Comparison of ENCODE assay signal across 31 mouse cellular contexts in genomic region chr10:80441598-80441997, GRCm38 (mm10). TPM values are rescaled to one million over a fixed set of nuclear protein-coding genes. Genes with fewer than 3 reads are reported as not detected.
DNase-seq lines count a peak whose midpoint lies in the region; ATAC-seq and TF ChIP-seq lines count a peak whose summit lies in the region.
"Had no signal": no experiment of that assay in that cellular context is flagged by ENCODE, and none has a peak within 500 bp of the region (broad histone marks: within the 10 kb centered on the region; RNA-seq: fewer than 3 reads in every experiment).

No protein-coding gene starts in this region.

- DNase-seq in layer of hippocampus, adult 2 months (ENCODE audit: low spot score in 2 of 2): no peak
- no peak for DNase-seq in layer of hippocampus, postnatal 14 days (ENCODE audit: low spot score in 2 of 2)
- peak; percentile 53 for DNase-seq in retina, embryonic 14.5 days (ENCODE audit: low spot score)
- DNase-seq in retina, postnatal 1 day: no peak
- peak; percentile 50 for DNase-seq in WW6 (ENCODE audit: low read depth, low spot score)
- DNase-seq in right cerebral cortex, postnatal 4 days: no peak
- DNase-seq: adrenal gland, adult 8-10 months; cerebellum, adult 9-10 months; gastrocnemius, postnatal 10 days; heart, postnatal 4 days; kidney, postnatal 25 days; left cerebral cortex, postnatal 4 days; lung, embryonic 14.5 days; lung, postnatal 4 days; right cerebral cortex, adult 18-20 months; thymus, adult 2 months; thymus, postnatal 4 days had no signal

- ATAC-seq in inflammation-experienced regulatory T-cells, adult 6 months: no peak
- ATAC-seq: activated CD4-positive, CD25-positive, alpha-beta regulatory T cell, adult 4 months; forebrain, embryonic 13.5 days; midbrain, embryonic 15.5 days had no signal

- H3K4me3 ChIP-seq in layer of hippocampus, adult 2 months: no peak overlapping the region
- H3K4me3 ChIP-seq: forebrain, embryonic 13.5 days; heart, embryonic 10.5 days; limb, embryonic 15.5 days; midbrain, embryonic 15.5 days; myocyte; neural tube, embryonic 13.5 days had no signal

- H3K27ac ChIP-seq in layer of hippocampus, adult 2 months: no peak overlapping the region
- H3K27ac ChIP-seq: forebrain, embryonic 13.5 days; heart, embryonic 10.5 days; hindbrain, embryonic 14.5 days; limb, embryonic 15.5 days; midbrain, embryonic 15.5 days; neural tube, embryonic 13.5 days had no signal

- peak; percentile 45 for TF ChIP-seq CTCF in layer of hippocampus, adult 2 months (conservative IDR thresholded peaks at IDR 0.05)

RNA-seq across cellular contexts. Expression of gene Tcf3, which starts 8.2 kb away (rescaled TPM):
- total RNA-seq in layer of hippocampus, adult 2 months (2021): 10 to 100 TPM; 27.6 to 31.6 TPM
- 10 to 100 TPM; 33.3 to 35.0 TPM for total RNA-seq in layer of hippocampus, postnatal 14 days (2021)
- polyA plus RNA-seq in inflammation-experienced regulatory T-cells, adult 6 months (2017; shearing (Covaris generic)): 1 to 10 TPM; 6.7 to 8.2 (median 7.9) TPM

RNA-seq across cellular contexts. Expression of gene Uqcr11, which starts 35.0 kb away (rescaled TPM):
- 100 to 1,000 TPM; 404 to 413 TPM for total RNA-seq in layer of hippocampus, adult 2 months (2021)
- 100 to 1,000 TPM; 620 to 655 TPM for total RNA-seq in layer of hippocampus, postnatal 14 days (2021)
- 100 to 1,000 TPM; 289 to 335 (median 330) TPM for polyA plus RNA-seq in inflammation-experienced regulatory T-cells, adult 6 months (2017; shearing (Covaris generic))

RNA-seq across cellular contexts. Expression of gene Mbd3, which starts 42.2 kb away (rescaled TPM):
- total RNA-seq in layer of hippocampus, adult 2 months (2021): 100 to 1,000 TPM; 147 to 149 TPM
- 100 to 1,000 TPM; 121 to 131 TPM for total RNA-seq in layer of hippocampus, postnatal 14 days (2021)
- 10 to 100 TPM; 19.2 to 30.4 (median 25.9) TPM for polyA plus RNA-seq in inflammation-experienced regulatory T-cells, adult 6 months (2017; shearing (Covaris generic))

RNA-seq across cellular contexts. Expression of gene Onecut3, which starts 53.0 kb away (rescaled TPM):
- not detected for total RNA-seq in layer of hippocampus, adult 2 months (2021)
- not detected for total RNA-seq in layer of hippocampus, postnatal 14 days (2021)
- polyA plus RNA-seq in inflammation-experienced regulatory T-cells, adult 6 months (2017; shearing (Covaris generic)): not detected
- total RNA-seq: adrenal gland, adult 8-10 months; gastrocnemius, postnatal 10 days; granulocyte monocyte progenitor cell, adult 5-6 weeks; left cerebral cortex, adult 18-20 months had no signal
- polyA plus RNA-seq: activated CD4-positive, CD25-positive, alpha-beta regulatory T cell, adult 4 months; embryonic facial prominence, embryonic 14.5 days; heart, embryonic 16.5 days; kidney, embryonic 14.5 days; limb, embryonic 15.5 days; lung, embryonic 14.5 days; myocyte had no signal

RNA-seq across cellular contexts. Expression of gene Mex3d, which starts 54.1 kb away (rescaled TPM):
- total RNA-seq in layer of hippocampus, adult 2 months (2021): 10 to 100 TPM; 15.5 to 17.1 TPM
- total RNA-seq in layer of hippocampus, postnatal 14 days (2021): 10 to 100 TPM; 20.3 to 24.2 TPM
- 1 to 10 TPM in 1 of 3 experiments, under 1 TPM in 2; 0.79 to 1.3 (median 0.79) TPM for polyA plus RNA-seq in inflammation-experienced regulatory T-cells, adult 6 months (2017; shearing (Covaris generic))

Comparison
In these comparisons a context has a peak if more than half of its experiments do, and no peak if none do; other contexts are left out.
1. DNase-seq: peak in retina, embryonic 14.5 days (single experiment) and WW6 (single experiment); none in layer of hippocampus, adult 2 months (0 of 2), layer of hippocampus, postnatal 14 days (0 of 2), retina, postnatal 1 day (single experiment) and right cerebral cortex, postnatal 4 days (single experiment).